Mouse (Mus musculus) thymus, postnatal 4 days (tissue): ENCODE results near the gene Wdr46.
A peak's percentile ranks its signal among the peaks of the same experiment; 100 is the strongest.

Experiments
- DNase-seq: peaks from one replicate; pipeline ENCODE4 v3.0.0; 2021

Wdr46 gene

GRCm38 (mm10) chr17:33911813-33912414 is 28.5 kb upstream of the Wdr46 start:
- peak; percentile 18 for DNase-seq

DNA sequence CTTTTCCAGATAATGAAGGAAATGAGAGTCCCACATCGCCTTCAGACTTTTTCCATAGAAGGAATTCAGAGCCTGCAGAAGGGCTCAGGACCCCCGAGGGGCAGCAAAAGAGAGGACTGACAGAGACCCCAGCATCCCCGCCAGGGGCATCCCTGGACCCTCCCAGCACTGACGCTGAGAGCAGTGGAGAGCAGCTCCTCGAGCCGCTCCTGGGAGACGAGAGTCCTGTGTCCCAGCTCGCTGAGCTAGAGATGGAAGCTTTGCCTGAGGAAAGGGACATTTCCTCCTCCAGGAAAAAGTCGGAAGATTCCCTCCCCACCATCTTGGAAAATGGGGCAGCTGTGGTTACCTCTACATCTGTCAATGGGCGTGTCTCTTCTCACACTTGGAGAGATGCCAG is 27.2 kb upstream of the Wdr46 start:
- DNase-seq, result no peak

- DNase-seq, result peak; percentile 7
These were observed 26.6 kb upstream of the Wdr46 start for GRCm38 (mm10) chr17:33913905-33914304.

GRCm38 (mm10) chr17:33914969-33915391 is 25.5 kb upstream of the Wdr46 start:
- peak; percentile 33 for DNase-seq

- peak; percentile 94 for DNase-seq
These were observed 24.7 kb upstream of the Wdr46 start, which contains the start of the genes Tapbp and Zbtb22 for GRCm38 (mm10) chr17:33915671-33916250. TSS of gene Tapbp (plus strand) at chr17:33915899. TSS of gene Zbtb22 (plus strand) at chr17:33915904.

DNA sequence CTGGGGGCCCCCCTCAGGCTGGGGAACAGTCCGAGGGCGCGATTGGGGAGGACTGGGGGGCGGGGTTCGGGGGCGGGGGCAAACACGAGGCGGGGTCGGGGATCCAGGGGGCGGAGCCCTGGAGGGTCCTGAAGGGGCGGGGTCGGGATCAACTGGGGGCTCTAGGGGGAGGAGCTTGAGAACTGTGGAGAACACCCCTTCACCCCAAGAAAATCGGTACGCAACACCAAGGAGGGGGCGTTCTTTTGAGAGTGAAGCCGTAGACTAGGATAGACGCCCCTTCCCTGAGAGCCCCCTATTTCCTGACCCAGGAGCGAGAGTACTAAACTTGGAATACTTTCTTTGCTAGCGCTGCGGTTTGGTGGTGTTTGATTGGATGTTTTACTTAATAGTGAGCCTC is 24.2 kb upstream of the Wdr46 start:
- DNase-seq, result peak; percentile 91

DNA sequence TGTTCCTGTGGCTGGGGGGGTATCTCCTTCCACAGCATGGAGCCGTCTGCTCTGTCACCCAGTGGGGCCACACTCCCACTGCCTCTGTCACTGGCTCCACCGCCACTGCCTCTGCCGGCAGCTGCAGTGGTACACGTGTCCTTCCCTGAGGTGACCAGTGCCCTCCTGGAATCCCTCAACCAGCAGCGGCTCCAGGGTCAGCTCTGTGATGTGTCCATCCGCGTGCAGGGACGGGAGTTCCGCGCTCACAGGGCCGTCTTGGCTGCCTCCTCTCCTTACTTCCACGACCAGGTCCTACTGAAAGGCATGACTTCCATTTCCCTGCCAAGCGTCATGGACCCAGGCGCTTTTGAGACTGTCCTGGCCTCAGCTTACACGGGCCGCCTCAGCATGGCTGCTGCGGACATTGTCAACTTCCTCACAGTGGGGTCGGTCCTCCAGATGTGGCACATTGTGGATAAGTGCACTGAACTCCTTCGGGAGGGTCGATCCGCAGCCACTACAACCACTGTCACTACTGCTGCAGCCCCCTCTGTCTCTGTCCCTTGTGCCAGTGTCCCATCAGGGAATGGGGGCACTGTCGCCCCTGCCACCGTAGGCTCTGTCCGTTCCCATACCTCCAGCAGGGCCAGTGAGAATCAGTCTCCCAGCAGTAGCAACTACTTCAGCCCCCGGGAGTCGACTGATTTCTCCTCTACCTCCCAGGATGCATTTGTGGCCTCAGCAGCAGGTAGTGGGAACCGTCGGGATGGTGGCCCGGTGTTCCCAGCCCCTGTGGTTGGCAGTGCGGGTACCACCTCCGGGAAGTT is 23.4 kb upstream of the Wdr46 start:
- DNase-seq, result peak; percentile 33

DNA sequence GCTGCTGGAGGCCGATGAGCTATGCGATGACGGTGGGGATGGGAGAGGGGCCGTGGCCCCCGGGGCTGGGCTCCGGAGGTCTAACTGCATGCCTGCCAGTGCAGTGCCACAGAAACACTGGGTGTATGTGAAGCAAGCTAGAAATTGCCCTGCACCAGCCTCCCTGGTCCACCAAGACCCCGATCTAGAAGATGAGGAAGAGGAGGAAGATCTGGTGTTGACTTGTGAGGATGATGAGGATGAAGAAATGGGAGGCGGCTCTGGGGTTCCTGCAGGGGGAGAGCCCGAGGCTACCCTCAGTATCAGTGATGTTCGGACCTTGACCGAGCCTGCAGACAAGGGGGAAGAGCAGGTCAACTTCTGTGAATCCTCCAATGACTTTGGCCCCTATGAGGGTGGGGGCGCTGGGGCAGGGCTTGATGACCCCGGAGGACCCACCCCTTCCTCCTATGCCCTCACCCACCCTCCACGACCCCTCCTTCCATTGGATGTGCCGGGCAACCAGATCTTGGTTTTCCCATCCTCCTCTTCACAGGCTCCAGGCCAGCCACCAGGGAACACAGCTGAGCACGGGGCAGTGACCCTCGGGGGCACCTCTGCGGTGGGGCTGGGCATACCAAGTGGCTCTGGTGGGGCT is 22.7 kb upstream of the Wdr46 start:
- DNase-seq, result peak; percentile 23

DNA sequence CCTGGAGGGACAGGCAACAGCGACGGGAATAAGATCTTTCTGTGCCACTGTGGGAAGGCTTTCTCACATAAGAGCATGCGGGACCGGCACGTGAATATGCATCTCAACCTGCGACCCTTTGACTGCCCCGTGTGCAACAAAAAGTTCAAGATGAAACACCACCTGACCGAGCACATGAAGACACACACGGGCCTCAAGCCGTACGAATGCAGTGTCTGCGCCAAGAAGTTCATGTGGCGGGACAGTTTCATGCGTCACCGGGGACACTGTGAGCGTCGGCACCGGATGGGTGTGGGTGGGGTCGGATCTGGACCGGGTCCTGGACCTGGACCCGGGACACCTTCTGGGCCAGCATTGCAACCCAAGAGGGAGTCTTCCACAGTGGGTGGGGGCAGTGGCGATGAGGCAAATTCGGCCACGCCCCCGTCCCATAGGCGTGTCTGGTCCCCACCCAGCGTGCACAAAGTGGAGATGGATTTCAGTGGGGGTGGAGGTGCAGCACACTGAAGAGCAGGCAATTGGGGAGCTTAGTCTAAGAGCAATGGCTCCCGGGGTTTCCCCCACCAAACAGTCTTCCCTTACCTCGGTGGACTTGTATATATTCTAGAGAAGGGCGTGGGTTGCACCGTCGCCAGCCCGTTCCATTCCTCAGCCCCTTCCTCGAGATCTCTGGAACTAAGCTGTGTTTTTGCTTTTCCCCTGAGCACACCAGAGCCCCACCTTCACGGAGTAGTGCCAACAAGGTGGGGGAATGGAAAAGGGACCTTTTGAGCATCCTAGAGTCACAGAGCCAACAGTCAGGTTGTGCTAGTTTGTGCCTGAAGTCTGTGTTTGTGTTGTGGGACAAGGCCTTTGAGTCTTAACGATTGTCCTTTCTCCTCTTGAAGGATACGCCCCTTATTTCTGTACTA is 21.9 kb upstream of the Wdr46 start:
- peak; percentile 51 for DNase-seq

DNA sequence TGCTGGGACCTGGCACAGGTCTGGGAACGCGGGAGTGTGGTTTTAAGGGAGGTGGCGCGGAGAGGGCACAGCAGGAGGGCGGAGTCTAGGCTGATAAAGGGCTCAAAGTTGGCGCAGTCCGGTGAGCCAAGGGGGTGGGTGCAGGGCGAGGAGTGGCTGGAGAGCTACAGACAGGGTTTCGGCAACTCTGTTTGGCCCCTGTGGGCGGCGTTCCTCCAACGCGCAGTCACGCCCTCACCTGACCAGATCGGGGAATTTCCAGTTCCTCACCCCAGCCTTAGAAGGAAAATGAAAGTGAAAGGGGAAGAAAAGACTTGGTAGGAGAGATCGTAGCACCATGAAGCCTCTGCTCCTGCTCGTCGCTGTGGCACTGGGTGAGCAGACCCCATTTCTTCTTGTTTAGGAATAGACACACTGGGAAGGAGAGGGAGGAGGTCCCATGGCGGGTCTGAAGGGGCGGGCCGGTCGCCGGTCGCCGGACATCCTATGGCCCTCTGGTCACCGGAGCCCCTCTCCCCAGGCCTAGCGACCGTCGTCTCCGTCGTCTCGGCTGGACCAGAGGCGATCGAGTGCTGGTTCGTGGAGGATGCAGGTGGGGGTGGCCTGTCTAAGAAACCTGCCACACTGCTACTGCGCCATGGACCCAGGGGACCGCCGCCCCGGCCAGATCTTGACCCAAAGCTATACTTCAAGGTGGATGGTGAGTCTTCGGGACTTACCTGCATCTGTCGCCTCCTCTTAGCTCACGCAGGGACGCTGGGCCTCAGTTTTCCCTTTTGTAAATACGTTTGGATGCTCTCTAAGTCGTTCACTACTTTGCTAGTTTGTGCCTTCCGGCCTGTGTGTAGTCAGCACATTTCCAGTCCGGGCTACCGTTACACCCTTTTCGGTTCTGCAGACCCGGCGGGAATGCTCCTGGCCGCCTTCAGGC is 20.8 kb upstream of the Wdr46 start:
- peak; percentile 79 for DNase-seq

- DNase-seq, result peak; percentile 94
These were observed 20.0 kb upstream of the Wdr46 start for GRCm38 (mm10) chr17:33920282-33921097.

- no peak for DNase-seq
These were observed 19.1 kb upstream of the Wdr46 start for GRCm38 (mm10) chr17:33921361-33921760.

- DNase-seq, result peak; percentile 81
These were observed 15.7 kb upstream of the Wdr46 start for GRCm38 (mm10) chr17:33924577-33925283.

DNA sequence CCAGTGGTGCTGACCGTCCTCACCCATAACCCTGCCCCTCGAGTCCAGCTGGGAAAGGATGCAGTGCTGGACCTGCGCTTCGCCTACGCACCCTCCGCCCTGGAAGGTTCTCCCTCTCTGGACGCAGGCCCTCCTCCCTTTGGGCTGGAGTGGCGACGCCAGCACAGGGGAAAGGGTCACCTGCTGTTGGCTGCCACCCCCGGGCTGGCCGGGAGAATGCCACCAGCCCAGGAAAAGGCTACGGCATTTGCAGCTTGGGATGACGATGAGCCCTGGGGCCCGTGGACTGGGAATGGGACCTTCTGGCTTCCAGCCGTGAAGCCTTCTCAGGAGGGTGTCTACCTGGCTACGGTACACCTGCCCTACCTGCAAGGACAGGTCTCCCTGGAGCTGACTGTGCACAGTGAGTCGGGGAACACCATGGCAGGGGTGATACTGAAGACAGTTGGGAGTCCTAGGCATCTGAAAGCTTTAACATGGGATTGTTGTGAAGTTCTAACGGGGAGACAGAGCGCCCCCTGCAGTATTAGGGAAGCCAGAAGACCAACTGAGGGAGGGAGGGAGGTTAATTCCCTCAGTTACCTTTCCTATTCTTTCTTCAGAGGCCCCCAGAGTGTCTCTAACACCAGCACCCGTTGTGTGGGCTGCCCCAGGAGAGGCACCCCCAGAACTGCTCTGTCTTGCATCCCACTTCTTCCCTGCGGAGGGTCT is 14.9 kb upstream of the Wdr46 start:
- DNase-seq, result peak; percentile 16

GRCm38 (mm10) chr17:33926207-33926932 is 14.1 kb upstream of the Wdr46 start:
- DNase-seq, result peak; percentile 55

GRCm38 (mm10) chr17:33928251-33928947 is 12.1 kb upstream of the Wdr46 start:
- DNase-seq, result no peak
